Mouse (Mus musculus) embryonic facial prominence, embryonic 11.5 days (tissue): ENCODE measurements around the gene Gm49398. TPM values are rescaled to one million over a fixed set of nuclear protein-coding genes. Genes with fewer than 3 reads are reported as not detected.
A peak's percentile ranks its signal among the peaks of the same experiment; 100 is the strongest.

Experiments used
- ATAC-seq: fragments of 200-750 bp; cut with Nextera tagmentation; replicated peaks from 2 replicates; pipeline ENCODE4 v1.8.0; 2017; ENCODE audit warnings: low read depth; ENCODE audit not compliant: insufficient number of reproducible peaks, low FRiP score, low TSS enrichment
- DNase-seq: peaks from one replicate; pipeline ENCODE4 v3.0.0-alpha.2; 2015; ENCODE audit warnings: low spot score
- H3K27ac ChIP-seq: fragments of 300-500 bp; sonication (generic); replicated peaks from 2 replicates; pipeline ENCODE4 v1.5.1; 2014; ENCODE audit warnings: mild to moderate bottlenecking, low read depth, low read length, control low read depth
- H3K27me3 ChIP-seq: fragments of 300-500 bp; sonication (generic); 2 replicates; pipeline ENCODE4 v1.6.1; 2014; ENCODE audit warnings: mild to moderate bottlenecking, low read length, moderate library complexity, mixed read lengths; ENCODE audit not compliant: control insufficient read depth, insufficient read depth
- H3K36me3 ChIP-seq: fragments of 300-500 bp; sonication (generic); replicated peaks from 2 replicates; pipeline ENCODE4 v1.6.1; 2014; ENCODE audit warnings: low read depth, mild to moderate bottlenecking, low read length, moderate library complexity, mixed read lengths; ENCODE audit not compliant: control insufficient read depth, insufficient read depth
- H3K4me1 ChIP-seq: fragments of 300-500 bp; sonication (generic); 2 replicates; pipeline ENCODE4 v1.6.1; 2014; ENCODE audit warnings: low read length, mixed read lengths; ENCODE audit not compliant: control insufficient read depth, insufficient read depth
- H3K4me2 ChIP-seq: fragments of 300-500 bp; sonication (generic); 2 replicates; pipeline ENCODE4 v1.6.1; 2014; ENCODE audit warnings: low read depth, mild to moderate bottlenecking, control low read depth, low read length, moderate library complexity
- H3K4me3 ChIP-seq: fragments of 300-500 bp; sonication (generic); 2 replicates; pipeline ENCODE4 v1.5.1; 2014; ENCODE audit warnings: low read depth, low read length, control low read depth
- H3K9ac ChIP-seq: fragments of 300-500 bp; sonication (generic); replicated peaks from 2 replicates; pipeline ENCODE4 v1.6.1; 2014; ENCODE audit warnings: mild to moderate bottlenecking, control low read depth, low read length
- H3K9me3 ChIP-seq: fragments of 300-500 bp; sonication (generic); replicated peaks from 2 replicates; pipeline ENCODE4 v1.6.1; 2016; ENCODE audit warnings: mild to moderate bottlenecking, low read length, inconsistent platforms, mixed read lengths; ENCODE audit not compliant: control insufficient read depth
- WGBS: fragments of 180-500 bp; shearing (Covaris S2); extraction: QIAGEN DNeasy Blood & Tissue Kit; methylation state at CpG from one replicate; pipeline ENCODE4 v1.1.7; 2014; 5-methylcytosine and 5-hydroxymethylcytosine counted together
- microRNA-seq: library from miRNA; unstranded; fragments of <30 nt; microRNA quantifications from one replicate; pipeline ENCODE4, GENCODE M21; 2016; ENCODE audit warnings: borderline number of aligned reads
- polyA plus RNA-seq: library from polyadenylated mRNA; unstranded; fragments of >200 nt; fragmentation: Nextera tagmentation; extraction: Ambion mirVana; gene quantifications from 2 replicates; pipeline ENCODE4 v1.2.1, GENCODE M21; 2014

Gene Gm49398
- not detected in 2 replicates for polyA plus RNA-seq

DNA sequence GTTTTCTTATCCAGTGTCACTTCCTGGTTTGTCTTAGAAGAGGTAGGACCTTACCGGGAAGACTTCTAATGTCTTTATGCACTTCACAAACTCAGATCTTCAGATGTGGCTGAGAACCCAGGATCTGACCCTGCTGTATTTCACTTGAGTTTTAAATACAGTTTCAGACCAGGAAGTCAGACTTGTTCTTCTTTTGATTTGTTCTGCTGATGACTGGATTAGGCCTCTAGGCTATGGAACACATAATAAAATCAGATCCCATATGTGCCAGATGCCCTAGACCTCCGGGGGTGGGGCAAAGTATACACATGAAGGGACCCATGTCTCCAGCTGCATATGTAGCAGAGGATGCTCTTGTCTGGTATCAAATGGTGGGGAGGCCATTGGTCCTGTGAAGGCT is at the start of gene Gm49398:
Gm49398 (minus strand) TSS at position 101 of the 400 bp plus-strand sequence.
- Histone ChIP-seq H3K27me3 (no peaks in the 10 kb centered on the region), H3K36me3 (no peaks in the 10 kb centered on the region), H3K4me3 (no peak within 1 kb of the TSS), H3K27ac (no peak within 1 kb of the TSS), H3K4me2 (no peak within 1 kb of the TSS), H3K9ac (no peak within 1 kb of the TSS), H3K9me3 (no peaks in the 10 kb centered on the region), H3K4me1 (no peaks in the 10 kb centered on the region)
- 96% methylated on average over 2 of the region's 2 CpGs for WGBS
- no peak for ATAC-seq
- no peak for DNase-seq

DNA sequence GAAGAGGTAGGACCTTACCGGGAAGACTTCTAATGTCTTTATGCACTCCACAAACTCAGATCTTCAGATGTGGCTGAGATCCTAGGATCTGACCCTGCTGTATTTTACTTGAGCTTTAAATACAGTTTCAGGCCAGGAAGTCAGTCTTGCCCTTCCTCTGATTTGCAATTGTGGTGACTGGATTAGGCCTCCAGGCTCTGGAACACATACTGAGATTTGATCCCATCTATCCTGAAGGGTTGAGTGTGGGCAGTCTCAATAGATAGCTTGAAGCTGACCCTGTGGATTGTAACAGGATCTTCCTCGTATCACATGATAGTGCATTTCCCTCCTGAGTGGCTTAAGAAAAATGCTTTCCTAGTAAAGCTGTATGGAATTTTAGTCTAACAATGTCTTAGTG is 33.4 kb downstream of the Gm49398 start, which contains the start of gene Cts8:
Cts8 (minus strand) TSS at position 101 of the 400 bp plus-strand sequence.
- no peak for DNase-seq

DNA sequence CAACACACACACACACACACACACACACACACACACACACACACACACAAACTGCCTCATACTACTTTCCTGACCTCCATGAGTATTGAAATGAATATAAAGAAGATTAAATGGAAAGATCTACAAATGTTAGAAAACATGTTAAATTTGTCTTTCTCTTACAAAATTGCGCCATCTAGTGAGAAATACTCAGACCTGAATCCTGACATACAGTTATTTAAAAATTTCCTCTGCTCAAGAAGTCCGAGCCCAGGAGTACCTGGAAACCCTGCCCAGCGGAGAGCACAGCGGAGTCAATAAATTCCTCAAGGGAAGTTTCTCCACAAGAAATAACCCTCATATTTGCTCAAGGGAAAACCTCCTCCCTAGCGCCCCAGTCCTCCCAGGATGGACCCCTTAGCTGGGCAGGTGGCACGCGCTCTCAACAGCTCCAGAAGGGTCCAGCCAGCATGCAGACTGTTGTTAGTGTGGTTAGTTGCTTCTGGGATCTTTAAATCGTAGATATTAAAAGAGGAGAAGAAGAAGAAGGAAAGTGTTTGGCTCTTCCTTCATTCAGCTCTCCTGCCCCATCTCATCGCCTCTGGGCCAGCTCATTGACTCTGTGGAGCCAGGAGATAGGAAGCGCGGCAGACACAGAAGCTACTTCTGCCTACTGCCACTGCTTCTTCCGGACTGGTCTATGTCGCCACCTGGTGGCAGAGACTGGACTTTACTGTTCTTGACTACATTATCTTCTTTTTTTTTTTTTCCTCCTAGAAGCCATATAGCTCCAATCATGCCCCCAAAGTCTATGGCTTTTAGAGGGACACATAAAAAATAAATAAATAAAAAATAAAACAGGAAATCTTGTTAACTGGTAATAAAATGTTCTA is 47.3 kb downstream of the Gm49398 start:
- no peaks in the 10 kb centered on the region for H3K4me1 ChIP-seq
- no peak overlapping the region for H3K27ac ChIP-seq
- H3K9ac ChIP-seq, result no peak overlapping the region
- ATAC-seq (no peak), DNase-seq (peak; percentile 51)
- WGBS, result 55% methylated on average over 13 of the region's 13 CpGs
- H3K4me2 ChIP-seq, result no peak overlapping the region
- H3K4me3 ChIP-seq, result no peak overlapping the region
- peaks cover 2% of the 10 kb centered on the region; the same call in 1 of the 2 replicates for H3K9me3 ChIP-seq
- no peaks in the 10 kb centered on the region for H3K36me3 ChIP-seq
- H3K27me3 ChIP-seq, result no peaks in the 10 kb centered on the region

More for the DNA sequence above, 33.4 kb downstream of the Gm49398 start, which contains the start of gene Cts8:
- Histone ChIP-seq H3K27ac (no peak within 1 kb of the TSS), H3K9me3 (no peaks in the 10 kb centered on the region), H3K27me3 (no peaks in the 10 kb centered on the region), H3K4me1 (no peaks in the 10 kb centered on the region), H3K36me3 (no peaks in the 10 kb centered on the region), H3K9ac (no peak within 1 kb of the TSS), H3K4me3 (no peak within 1 kb of the TSS), H3K4me2 (no peak within 1 kb of the TSS)
- 77% methylated on average over 2 of the region's 2 CpGs for WGBS
- ATAC-seq, result no peak

DNA sequence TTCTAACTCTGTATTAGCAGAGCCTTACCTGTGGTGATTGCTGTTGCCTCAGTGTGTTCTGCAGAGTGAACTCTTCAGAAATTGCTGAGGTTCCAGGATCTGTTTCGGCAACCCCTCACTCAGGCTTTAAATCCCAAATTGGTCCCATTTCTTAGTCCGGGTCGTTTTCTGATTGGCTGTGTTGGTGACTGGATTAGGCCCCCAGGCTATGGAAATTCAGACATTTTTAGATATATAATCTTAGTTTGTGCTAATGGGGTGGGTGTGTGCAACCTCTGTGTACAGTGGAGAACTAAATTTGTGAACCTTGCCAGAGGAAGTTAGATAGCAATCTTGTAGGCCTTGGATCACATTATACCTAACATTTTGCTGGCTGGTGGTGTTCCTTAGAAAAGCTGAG is 85.3 kb downstream of the Gm49398 start, which contains the start of gene Cts6:
Cts6 (minus strand) TSS at position 101 of the 400 bp plus-strand sequence.
- ATAC-seq (no peak), DNase-seq (no peak)
- Histone ChIP-seq H3K9me3 (peaks cover 3% of the 10 kb centered on the region; the same call in 1 of the 2 replicates), H3K4me2 (no peak within 1 kb of the TSS), H3K4me3 (no peak within 1 kb of the TSS), H3K36me3 (no peaks in the 10 kb centered on the region), H3K4me1 (no peaks in the 10 kb centered on the region), H3K9ac (no peak within 1 kb of the TSS), H3K27me3 (no peaks in the 10 kb centered on the region), H3K27ac (no peak within 1 kb of the TSS)
- 88% methylated on average over 3 of the region's 3 CpGs for WGBS

Small RNAs within 50 kb of the gene (microRNA-seq; reads per million reads assigned to microRNA genes)
- not detected for gene Gm27704

Other genes starting within 250 kb of the Gm49398 start
- gene Ctsq, start 248.2 kb downstream of the Gm49398 start, polyA plus RNA-seq, result not detected in 2 replicates
- gene Ctsr, start 124.6 kb downstream of the Gm49398 start, polyA plus RNA-seq, result not detected in 2 replicates
- not detected in 2 replicates for gene Cts6, start 85.4 kb downstream of the Gm49398 start, polyA plus RNA-seq
- gene Cts8, start 33.5 kb downstream of the Gm49398 start, polyA plus RNA-seq, result not detected in 2 replicates
- gene Cts7, start 69.4 kb upstream of the Gm49398 start, polyA plus RNA-seq, result not detected in 2 replicates